Mouse (Mus musculus): ENCODE results near the gene Rsu1.

GRCm38 (mm10) chr2:13039785-13040184 is 231.4 kb downstream of the Rsu1 start:
- no peak for TF ChIP-seq POLR2A (IDR thresholded peaks at IDR 0.05; ENCODE audit: borderline replicate concordance, extremely low read depth, insufficient read depth, insufficient read length, poor library complexity, severe bottlenecking)
- TF ChIP-seq CTCF (IDR thresholded peaks at IDR 0.05; ENCODE audit: borderline replicate concordance, extremely low read depth, insufficient read depth, insufficient read length): no peak
